Mouse (Mus musculus) lung, postnatal 0 days (tissue): ENCODE results near the gene Tph1.

Experiments
- CTCF ChIP-seq: IDR thresholded peaks from 2 replicates; pipeline ENCODE4 v1.5.1; 2016; ENCODE audit warnings: antibody characterized with exemption, mild to moderate bottlenecking
- EP300 ChIP-seq: IDR thresholded peaks from 2 replicates; pipeline ENCODE4 v1.6.1; 2016; ENCODE audit warnings: antibody characterized with exemption, mild to moderate bottlenecking, control low read depth

- no peak for TF ChIP-seq CTCF
- no peak for TF ChIP-seq EP300
Measured at GRCm38 (mm10) chr7:46609317-46609716, 63.0 kb downstream of the Tph1 start.
